In the genomic region with DNA sequence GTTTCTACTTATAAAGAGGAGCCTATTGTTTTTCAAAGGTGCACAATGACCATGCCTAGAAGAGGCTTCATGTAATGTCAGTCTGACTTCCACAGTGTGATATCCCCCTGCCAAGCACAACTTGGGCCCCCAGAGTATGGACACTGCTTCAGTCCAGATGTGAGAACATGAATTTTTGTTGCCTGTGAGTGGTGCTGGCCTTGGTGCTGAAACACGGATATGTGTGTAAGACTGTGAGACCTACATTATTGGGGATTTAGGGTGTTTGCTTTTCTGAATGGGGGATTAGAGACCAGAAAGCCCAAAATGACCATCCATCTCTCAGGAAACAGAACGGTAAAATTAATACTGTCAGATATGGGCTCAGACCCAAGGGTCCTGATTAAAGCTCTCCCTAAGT, we compare ENCODE assay signal across 10 mouse cellular contexts. TPM values are rescaled to one million over a fixed set of nuclear protein-coding genes. Genes with fewer than 3 reads are reported as not detected.
DNase-seq lines count a peak whose midpoint lies in the region; ATAC-seq and TF ChIP-seq lines count a peak whose summit lies in the region.
"Had no signal": no experiment of that assay in that cellular context is flagged by ENCODE, and none has a peak within 500 bp of the region (broad histone marks: within the 10 kb centered on the region; RNA-seq: fewer than 3 reads in every experiment).

No protein-coding gene starts in this region.

- peak; percentile 64 for DNase-seq in kidney, postnatal 0 days (ENCODE audit: low spot score)
- DNase-seq in kidney, adult 18-20 months, result no peak
- peak; percentile 6 for DNase-seq in urinary bladder, postnatal 25 days (ENCODE audit: low spot score)
- no peak for DNase-seq in urinary bladder, adult 18-20 months (ENCODE audit: low spot score in 2 of 2)
- DNase-seq in embryo, embryonic 9.5 days (ENCODE audit: extremely low spot score), result peak; percentile 43
- DNase-seq in yolk sac, embryonic 10.5 days (ENCODE audit: low spot score), result peak; percentile 9
- DNase-seq in frontal cortex, postnatal 14 days (ENCODE audit: low spot score in 2 of 2), result no peak
- DNase-seq in Muller cell, postnatal 12 days (ENCODE audit: inconsistent ontology term), result no peak

- no peak overlapping the region for H3K4me2 ChIP-seq in kidney, postnatal 0 days (ENCODE audit: low read length)

- H3K4me1 ChIP-seq in kidney, postnatal 0 days (replicated peaks; ENCODE audit: insufficient read depth, low read length), result no peaks in the 10 kb centered on the region

- no peak for ATAC-seq in kidney, postnatal 0 days (replicated peaks; ENCODE audit: low FRiP score, low read depth)
- ATAC-seq: inflammation-experienced regulatory T-cells, adult 6 months had no signal

- no peak overlapping the region for H3K4me3 ChIP-seq in kidney, postnatal 0 days (replicated peaks; ENCODE audit: low read depth, low read length)

- peaks cover 2% of the 10 kb centered on the region; the same call in 1 of the 2 replicates for H3K27me3 ChIP-seq in kidney, postnatal 0 days (ENCODE audit: insufficient read depth, low read length)

- no peak for TF ChIP-seq CTCF in kidney, postnatal 0 days (IDR thresholded peaks at IDR 0.05; ENCODE audit: low read depth)

- H3K36me3 ChIP-seq in kidney, postnatal 0 days (ENCODE audit: insufficient read depth, low read length), result no peaks in the 10 kb centered on the region

- H3K27ac ChIP-seq in kidney, postnatal 0 days, result no peak overlapping the region

- no peak overlapping the region for H3K9ac ChIP-seq in kidney, postnatal 0 days (ENCODE audit: low read depth, low read length)

- 44% methylated on average over 2 of the region's 2 CpGs for WGBS in kidney, postnatal 0 days

- no peaks in the 10 kb centered on the region for H3K9me3 ChIP-seq in kidney, postnatal 0 days (replicated peaks; ENCODE audit: low read length)

RNA-seq across cellular contexts. Expression of a gene that starts 6.1 kb away (rescaled TPM):
- polyA plus RNA-seq in kidney, postnatal 0 days (2015; fragmentation: Nextera tagmentation; extraction: Ambion mirVana), result 0.08 TPM in 1 of 2 replicates, not detected in the other
- polyA plus RNA-seq: inflammation-experienced regulatory T-cells, adult 6 months; lung, embryonic 16.5 days had no signal

Comparison
In these comparisons a context has a peak if more than half of its experiments do, and no peak if none do; other contexts are left out.
1. DNase-seq: peak in kidney, postnatal 0 days (single experiment), urinary bladder, postnatal 25 days (single experiment), embryo, embryonic 9.5 days (single experiment) and yolk sac, embryonic 10.5 days (single experiment); none in kidney, adult 18-20 months (single experiment), urinary bladder, adult 18-20 months (0 of 2), frontal cortex, postnatal 14 days (0 of 2) and Muller cell, postnatal 12 days (single experiment).